Mouse (Mus musculus) C2C12 (cell line): Measurements from ENCODE around the gene Usp49.

ENCODE experiments used
- CEBPB ChIP-seq: IDR thresholded peaks from one replicate; pipeline ENCODE4 v1.6.1; 2011; ENCODE audit warnings: low read depth, mild to moderate bottlenecking, control low read depth, moderate library complexity
- CTCF ChIP-seq: IDR thresholded peaks from one replicate; pipeline ENCODE4 v1.5.1; 2011; ENCODE audit not compliant: control insufficient read depth, insufficient read depth, insufficient read length
- FOSL1 ChIP-seq: IDR thresholded peaks from one replicate; pipeline ENCODE4 v1.8.0; 2011; ENCODE audit warnings: mild to moderate bottlenecking, low read length; ENCODE audit not compliant: poor library complexity, insufficient read depth, severe bottlenecking
- MAX ChIP-seq: IDR thresholded peaks from one replicate; pipeline ENCODE4 v1.6.1; 2011; ENCODE audit warnings: mild to moderate bottlenecking, control low read depth
- MYOD1 ChIP-seq: IDR thresholded peaks from one replicate; pipeline ENCODE4 v1.6.1; 2011; ENCODE audit warnings: low read depth; ENCODE audit not compliant: control insufficient read depth, insufficient read length
- MYOG ChIP-seq: IDR thresholded peaks from one replicate; pipeline ENCODE4 v1.6.1; 2011; ENCODE audit not compliant: control insufficient read depth, insufficient read length; ENCODE audit errors: extremely low read depth
- USF1 ChIP-seq: IDR thresholded peaks from one replicate; pipeline ENCODE4 v1.6.1; 2011; ENCODE audit warnings: low read depth, mild to moderate bottlenecking, control low read depth, moderate library complexity

DNA sequence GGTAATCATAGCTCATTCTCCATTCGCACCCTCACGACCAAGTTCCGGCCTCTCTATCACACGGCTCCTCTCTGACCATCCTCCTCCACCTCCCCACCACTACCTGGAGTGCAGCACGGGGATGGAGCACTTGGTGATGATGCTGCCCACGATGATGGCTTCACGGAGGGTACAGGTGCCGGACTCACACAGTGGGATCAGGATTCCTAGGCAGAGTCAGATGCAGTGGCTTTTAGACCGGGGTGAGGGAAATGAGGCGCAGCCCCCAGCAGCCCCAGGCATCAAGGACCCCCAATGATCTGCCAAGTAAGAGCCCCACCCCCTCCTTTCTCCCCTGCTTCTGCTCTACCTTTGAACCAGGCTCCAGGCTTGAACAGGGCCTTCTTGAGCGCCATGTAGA is 28.2 kb upstream of the Usp49 start:
- TF ChIP-seq CEBPB (no peak), MAX (no peak), MYOG (no peak), CTCF (no peak), USF1 (no peak), MYOD1 (no peak), FOSL1 (no peak)
